Mouse (Mus musculus) MEL (cell line): ENCODE results near the gene Pla2g5.

Experiments
- CHD1 ChIP-seq: IDR thresholded peaks from 2 replicates; pipeline ENCODE4 v1.6.1; 2012; ENCODE audit warnings: low read depth, mild to moderate bottlenecking, inconsistent platforms, low read length, improper control_type of control experiment
- E2F4 ChIP-seq: IDR thresholded peaks from 2 replicates; pipeline ENCODE4 v1.6.1; 2011; ENCODE audit warnings: low read depth, low read length, improper control_type of control experiment, borderline replicate concordance
- ELF1 ChIP-seq: IDR thresholded peaks from 2 replicates; pipeline ENCODE4 v1.6.1; 2014; ENCODE audit warnings: low read depth, mild to moderate bottlenecking, inconsistent platforms, low read length, improper control_type of control experiment, moderate library complexity
- MAFK ChIP-seq: IDR thresholded peaks from 2 replicates; pipeline ENCODE4 v1.6.1; 2011; ENCODE audit warnings: low read depth, mild to moderate bottlenecking, low read length, improper control_type of control experiment, borderline replicate concordance
- MAZ ChIP-seq: IDR thresholded peaks from 2 replicates; pipeline ENCODE4 v1.6.1; 2012; ENCODE audit warnings: low read depth, mild to moderate bottlenecking, inconsistent platforms, low read length, improper control_type of control experiment
- MYC ChIP-seq: IDR thresholded peaks from 2 replicates; pipeline ENCODE4 v1.6.1; 2011; ENCODE audit warnings: low read depth, mild to moderate bottlenecking, low read length, improper control_type of control experiment, moderate library complexity
- POLR2A ChIP-seq, 2 experiments: IDR thresholded peaks; 2 replicates each; pipeline ENCODE4 v1.6.1; 2011 to 2012; ENCODE audit warnings: low read length in 2 of 2, mild to moderate bottlenecking in 2 of 2, control low read depth in 1 of 2, improper control_type of control experiment in 1 of 2, low read depth in 1 of 2, moderate library complexity in 1 of 2; ENCODE audit not compliant: control insufficient read depth in 1 of 2, insufficient read depth in 1 of 2, poor library complexity in 1 of 2
- RAD21 ChIP-seq: IDR thresholded peaks from 2 replicates; pipeline ENCODE4 v1.6.1; 2011; ENCODE audit warnings: mild to moderate bottlenecking, low read depth, low read length, improper control_type of control experiment
- TCF12 ChIP-seq: IDR thresholded peaks from 2 replicates; pipeline ENCODE4 v1.6.1; 2014; ENCODE audit warnings: low read depth, mild to moderate bottlenecking, inconsistent platforms, low read length, improper control_type of control experiment, moderate library complexity
- ZC3H11A ChIP-seq: IDR thresholded peaks from 2 replicates; pipeline ENCODE4 v1.6.1; 2012; ENCODE audit warnings: low read depth, mild to moderate bottlenecking, inconsistent platforms, low read length, improper control_type of control experiment

DNA sequence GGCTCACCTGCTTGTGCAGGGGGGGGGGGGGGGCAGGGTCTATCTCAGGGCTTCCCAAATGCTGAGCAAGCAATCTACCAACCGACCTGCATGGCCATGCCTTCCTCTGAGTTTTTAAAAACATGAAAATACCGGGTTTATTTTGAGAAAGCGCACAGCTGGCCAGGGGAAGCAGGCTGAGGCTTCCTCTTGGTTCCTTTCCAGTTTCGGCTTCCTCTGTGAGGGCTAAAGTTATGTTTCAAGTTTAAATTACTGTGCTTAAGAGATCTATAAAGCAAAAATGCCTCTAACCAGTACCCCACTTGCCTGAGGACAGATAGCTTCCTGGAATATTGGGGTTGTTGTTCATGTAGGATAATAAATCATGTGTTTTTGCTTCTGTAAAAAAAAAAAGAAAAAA is 77.1 kb downstream of the Pla2g5 start:
- TF ChIP-seq MYC = no peak
- TF ChIP-seq E2F4 = no peak
- TF ChIP-seq RAD21 = no peak
- no peak for TF ChIP-seq TCF12
- TF ChIP-seq MAZ = no peak
- no peak for TF ChIP-seq ELF1
- TF ChIP-seq CHD1 = no peak
- no peak for TF ChIP-seq POLR2A (IDR thresholded peaks at IDR 0.05; ENCODE audit: control insufficient read depth in 1 of 2, insufficient read depth in 1 of 2, low read depth in 1 of 2, low read length in 2 of 2, poor library complexity in 1 of 2)
- TF ChIP-seq ZC3H11A = no peak
- no peak for TF ChIP-seq MAFK
